Mouse (Mus musculus) E14TG2a.4 (cell line): Measurements from ENCODE around the gene Iqgap2.
A peak's percentile ranks its signal among the peaks of the same experiment; 100 is the strongest.

ENCODE experiments used
- H3K27me3 ChIP-seq: 2 replicates; pipeline ENCODE4 v1.6.1; 2014; ENCODE audit warnings: low read length, control low read depth; ENCODE audit not compliant: insufficient read depth
- H3K36me3 ChIP-seq: 2 replicates; pipeline ENCODE4 v1.6.1; 2014; ENCODE audit warnings: low read length, control low read depth; ENCODE audit not compliant: insufficient read depth
- H3K4me1 ChIP-seq: replicated peaks from 2 replicates; pipeline ENCODE4 v1.6.1; 2014; ENCODE audit warnings: low read depth, low read length, control low read depth
- H3K4me3 ChIP-seq: replicated peaks from 2 replicates; pipeline ENCODE4 v1.5.1; 2014; ENCODE audit warnings: mild to moderate bottlenecking, low read length
- H3K9me3 ChIP-seq: 2 replicates; pipeline ENCODE4 v1.6.1; 2014; ENCODE audit warnings: low read length, control low read depth
- CTCF ChIP-seq: conservative IDR thresholded peaks from 2 replicates; pipeline ENCODE4 v1.5.1; 2014; ENCODE audit warnings: low read length
- NANOG ChIP-seq: IDR thresholded peaks from 2 replicates; pipeline ENCODE4 v1.6.1; 2014; ENCODE audit warnings: borderline replicate concordance, low read length, mixed read lengths
- POU5F1 ChIP-seq: IDR thresholded peaks from 2 replicates; pipeline ENCODE4 v1.6.1; 2014; ENCODE audit warnings: low read length, borderline replicate concordance

The Iqgap2 gene

GRCm38 (mm10) chr13:95844950-95845349 lies 46.8 kb downstream of the Iqgap2 start:
- Histone ChIP-seq H3K4me1 (peaks cover 21% of the 10 kb centered on the region), H3K36me3 (no peaks in the 10 kb centered on the region), H3K9me3 (no peaks in the 10 kb centered on the region), H3K4me3 (no peak overlapping the region), H3K27me3 (no peaks in the 10 kb centered on the region)
- TF ChIP-seq POU5F1 (no peak), NANOG (no peak), CTCF (no peak)

GRCm38 (mm10) chr13:95843411-95844026 lies 48.2 kb downstream of the Iqgap2 start:
- Histone ChIP-seq H3K27me3 (no peaks in the 10 kb centered on the region), H3K4me3 (no peak overlapping the region), H3K4me1 (peaks cover 16% of the 10 kb centered on the region), H3K9me3 (no peaks in the 10 kb centered on the region), H3K36me3 (no peaks in the 10 kb centered on the region)
- TF ChIP-seq POU5F1 = no peak
- TF ChIP-seq CTCF = no peak
- TF ChIP-seq NANOG = no peak

- Histone ChIP-seq H3K4me3 (no peak overlapping the region), H3K27me3 (no peaks in the 10 kb centered on the region), H3K9me3 (no peaks in the 10 kb centered on the region), H3K4me1 (peaks cover 16% of the 10 kb centered on the region), H3K36me3 (no peaks in the 10 kb centered on the region)
- TF ChIP-seq POU5F1 (no peak), CTCF (no peak), NANOG (no peak)
These were observed 48.9 kb downstream of the Iqgap2 start for GRCm38 (mm10) chr13:95842803-95843202.

GRCm38 (mm10) chr13:95841946-95842345 lies 49.8 kb downstream of the Iqgap2 start:
- H3K36me3 ChIP-seq = no peaks in the 10 kb centered on the region
- H3K4me3 ChIP-seq = no peak overlapping the region
- H3K4me1 ChIP-seq = peaks cover 16% of the 10 kb centered on the region
- H3K9me3 ChIP-seq = no peaks in the 10 kb centered on the region
- TF ChIP-seq NANOG (no peak), CTCF (no peak), POU5F1 (no peak)
- H3K27me3 ChIP-seq = no peaks in the 10 kb centered on the region

- Histone ChIP-seq H3K4me1 (peaks cover 23% of the 10 kb centered on the region), H3K9me3 (no peaks in the 10 kb centered on the region), H3K36me3 (no peaks in the 10 kb centered on the region), H3K4me3 (no peak overlapping the region), H3K27me3 (no peaks in the 10 kb centered on the region)
- TF ChIP-seq POU5F1 (no peak), NANOG (no peak), CTCF (no peak)
These were observed 54.8 kb downstream of the Iqgap2 start for GRCm38 (mm10) chr13:95836944-95837343.

- Histone ChIP-seq H3K9me3 (no peaks in the 10 kb centered on the region), H3K4me1 (peaks cover 42% of the 10 kb centered on the region), H3K27me3 (no peaks in the 10 kb centered on the region), H3K4me3 (no peak overlapping the region), H3K36me3 (no peaks in the 10 kb centered on the region)
- TF ChIP-seq CTCF (no peak), POU5F1 (no peak), NANOG (no peak)
These were observed 58.2 kb downstream of the Iqgap2 start for GRCm38 (mm10) chr13:95833473-95833872.

- TF ChIP-seq NANOG = peak; percentile 80
- TF ChIP-seq POU5F1 = no peak
- no peaks in the 10 kb centered on the region for H3K36me3 ChIP-seq
These were observed 59.0 kb downstream of the Iqgap2 start for GRCm38 (mm10) chr13:95832712-95833111.

GRCm38 (mm10) chr13:95831760-95832159 lies 60.0 kb downstream of the Iqgap2 start:
- no peak overlapping the region for H3K4me3 ChIP-seq
- TF ChIP-seq POU5F1 = no peak
- no peaks in the 10 kb centered on the region for H3K27me3 ChIP-seq
- peaks cover 49% of the 10 kb centered on the region for H3K4me1 ChIP-seq
- H3K36me3 ChIP-seq = no peaks in the 10 kb centered on the region
- H3K9me3 ChIP-seq = no peaks in the 10 kb centered on the region

More at GRCm38 (mm10) chr13:95832712-95833111, 59.0 kb downstream of the Iqgap2 start:
- no peaks in the 10 kb centered on the region for H3K9me3 ChIP-seq
- H3K4me3 ChIP-seq = no peak overlapping the region
- no peaks in the 10 kb centered on the region for H3K27me3 ChIP-seq
- H3K4me1 ChIP-seq = peaks cover 44% of the 10 kb centered on the region
